ENCODE assay signal across 8 mouse cellular contexts in genomic region chr10:103367371-103368295, GRCm38 (mm10). TPM values are rescaled to one million over a fixed set of nuclear protein-coding genes. Genes with fewer than 3 reads are reported as not detected.
DNase-seq lines count a peak whose midpoint lies in the region; ATAC-seq and TF ChIP-seq lines count a peak whose summit lies in the region.

Gene Slc6a15, plus strand, starts transcription at chr10:103367783.

- H3K4me1 ChIP-seq in cerebellum, adult 2 months (ENCODE audit: control insufficient read depth, insufficient read depth, low read length), result no peaks in the 10 kb centered on the region
- peaks cover 14% of the 10 kb centered on the region; the same call in 1 of the 2 replicates for H3K4me1 ChIP-seq in limb, embryonic 13.5 days
- H3K4me1 ChIP-seq in neural tube, embryonic 11.5 days (ENCODE audit: control insufficient read depth, insufficient read depth, low read length), result no peaks in the 10 kb centered on the region

- peak; percentile 55; the same call in 1 of the 2 replicates for TF ChIP-seq POLR2A in cerebellum, adult 2 months (IDR thresholded peaks at IDR 0.05; ENCODE audit: borderline replicate concordance, insufficient read depth, low read length)

- H3K36me3 ChIP-seq in limb, embryonic 13.5 days, result no peaks in the 10 kb centered on the region
- no peaks in the 10 kb centered on the region for H3K36me3 ChIP-seq in neural tube, embryonic 11.5 days (ENCODE audit: control insufficient read depth, insufficient read depth, low read length)

- no peaks in the 10 kb centered on the region for H3K9me3 ChIP-seq in limb, embryonic 13.5 days
- no peaks in the 10 kb centered on the region for H3K9me3 ChIP-seq in neural tube, embryonic 11.5 days (ENCODE audit: control insufficient read depth, low read length)

- H3K4me3 ChIP-seq in cerebellum, adult 2 months (replicated peaks; ENCODE audit: insufficient read depth, low read depth, low read length), result peak within 1 kb of the TSS; percentile 94
- peak within 1 kb of the TSS; percentile 55 for H3K4me3 ChIP-seq in limb, embryonic 13.5 days
- peak within 1 kb of the TSS; percentile 57 for H3K4me3 ChIP-seq in neural tube, embryonic 11.5 days (ENCODE audit: low read depth, low read length)

- no peak for TF ChIP-seq CTCF in cerebellum, adult 2 months (IDR thresholded peaks at IDR 0.05; ENCODE audit: borderline replicate concordance, insufficient read depth, low read depth, low read length)

- peak within 1 kb of the TSS; percentile 99 for H3K4me2 ChIP-seq in limb, embryonic 13.5 days (replicated peaks)
- H3K4me2 ChIP-seq in neural tube, embryonic 11.5 days (ENCODE audit: low read depth), result peak within 1 kb of the TSS; percentile 98

- ATAC-seq in limb, embryonic 13.5 days (ENCODE audit: low FRiP score, low read depth), result peak; percentile 78
- peak; percentile 69 for ATAC-seq in neural tube, embryonic 11.5 days (ENCODE audit: insufficient read depth, low FRiP score, low TSS enrichment)

- peak; percentile 6 for DNase-seq in gastrocnemius, postnatal 10 days
- DNase-seq in gastrocnemius, adult 8-10 months (ENCODE audit: low spot score in 2 of 2), result no peak
- peak; percentile 81 for DNase-seq in cerebellum, adult 2 months
- DNase-seq in forelimb bud, embryonic 11.5 days (ENCODE audit: low read depth, low spot score), result peak; percentile 31
- peak; percentile 33 for DNase-seq in kidney, adult 9 months
- peak; percentile 58 for DNase-seq in neural tube, embryonic 11.5 days (ENCODE audit: low spot score)
- no peak for DNase-seq in spleen, postnatal 10 days (ENCODE audit: low spot score in 2 of 2)

- peak within 1 kb of the TSS; percentile 64 for H3K27ac ChIP-seq in cerebellum, adult 2 months (ENCODE audit: insufficient read depth, low read length)
- no peak within 1 kb of the TSS for H3K27ac ChIP-seq in limb, embryonic 13.5 days
- no peak within 1 kb of the TSS for H3K27ac ChIP-seq in neural tube, embryonic 11.5 days (ENCODE audit: low read depth, low read length)

- no peaks in the 10 kb centered on the region for H3K27me3 ChIP-seq in cerebellum, adult 2 months (ENCODE audit: control insufficient read depth, insufficient read depth, low read length)
- peaks cover 18% of the 10 kb centered on the region for H3K27me3 ChIP-seq in limb, embryonic 13.5 days
- H3K27me3 ChIP-seq in neural tube, embryonic 11.5 days (ENCODE audit: control insufficient read depth, insufficient read depth, low read length), result no peaks in the 10 kb centered on the region

- peak within 1 kb of the TSS; percentile 63 for H3K9ac ChIP-seq in limb, embryonic 13.5 days
- peak within 1 kb of the TSS; percentile 47 for H3K9ac ChIP-seq in neural tube, embryonic 11.5 days (ENCODE audit: low read length)

- WGBS in cerebellum, adult 2 months, result under 1% methylated on average over 43 of the region's 43 CpGs
- under 1% methylated on average over 43 of the region's 43 CpGs for WGBS in limb, embryonic 13.5 days
- WGBS in neural tube, embryonic 11.5 days, result under 1% methylated on average over 43 of the region's 43 CpGs

RNA-seq across cellular contexts. Expression of gene Slc6a15, which starts in this region (rescaled TPM):
- total RNA-seq in gastrocnemius, postnatal 10 days (2021), result under 1 TPM; 0.23 to 0.86 TPM
- total RNA-seq in gastrocnemius, adult 8-10 months (2022), result under 1 TPM; 0.15 to 0.35 (median 0.18) TPM
- polyA plus RNA-seq in cerebellum, adult 2 months (2012; rRNA removed), result 46.9 and 48.9 TPM in 2 replicates
- 2.0 and 2.8 TPM in 2 replicates for polyA plus RNA-seq in limb, embryonic 13.5 days (2015; fragmentation: Nextera tagmentation; extraction: Ambion mirVana)
- polyA plus RNA-seq in neural tube, embryonic 11.5 days (2014; fragmentation: Nextera tagmentation; extraction: Ambion mirVana), result 7.3 and 9.5 TPM in 2 replicates

Comparison
In these comparisons a context has a peak if more than half of its experiments do, and no peak if none do; other contexts are left out.
1. Peak in DNase-seq in gastrocnemius, postnatal 10 days; RNA of the gene not detected or under 1 TPM.
2. DNase-seq: peak in cerebellum, adult 2 months (2 of 2), forelimb bud, embryonic 11.5 days (single experiment), kidney, adult 9 months (single experiment) and neural tube, embryonic 11.5 days (single experiment); none in gastrocnemius, adult 8-10 months (0 of 2) and spleen, postnatal 10 days (0 of 2).
3. Peak in every context shown above with its lines, with median percentiles within 50 percentile points of each other: H3K4me3 ChIP-seq.